Mouse (Mus musculus) ES-E14 (cell line): ENCODE data around the gene Tfap2b. TPM values are rescaled to one million over a fixed set of nuclear protein-coding genes. Genes with fewer than 3 reads are reported as not detected.

ENCODE experiments used
- DNase-seq: peaks from one replicate; pipeline ENCODE4 v3.0.0-alpha.2; 2013; ENCODE audit warnings: low read depth, low spot score
- H3K27ac ChIP-seq: 2 replicates; pipeline ENCODE4 v1.5.1; 2012; ENCODE audit warnings: low read depth, mild to moderate bottlenecking, low read length, moderate library complexity, mixed read lengths; ENCODE audit not compliant: poor library complexity, insufficient read depth, severe bottlenecking
- H3K36me3 ChIP-seq: 2 replicates; pipeline ENCODE4 v1.6.1; 2012; ENCODE audit warnings: mild to moderate bottlenecking, low read length, moderate library complexity, mixed read lengths; ENCODE audit not compliant: control insufficient read depth, poor library complexity, insufficient read depth, severe bottlenecking
- H3K4me1 ChIP-seq, 2 experiments: fragments of 150-350 bp in 1 of 2; sonication (generic) in 1 of 2; 2 replicates each; pipeline ENCODE4 v1.6.1; 2012; ENCODE audit warnings: low read length in 2 of 2, mild to moderate bottlenecking in 1 of 2, mixed read lengths in 1 of 2; ENCODE audit not compliant: control insufficient read depth in 2 of 2, insufficient read depth in 2 of 2, poor library complexity in 1 of 2
- H3K4me3 ChIP-seq, 2 experiments: fragments of 150-350 bp in 1 of 2; sonication (generic) in 1 of 2; 2 replicates each; pipeline ENCODE4 v1.5.1; 2012; ENCODE audit warnings: low read length in 2 of 2, low read depth in 1 of 2, mild to moderate bottlenecking in 1 of 2, mixed read lengths in 1 of 2; ENCODE audit not compliant: insufficient read depth in 1 of 2, poor library complexity in 1 of 2, severe bottlenecking in 1 of 2
- H3K9ac ChIP-seq: 2 replicates; pipeline ENCODE4 v1.6.1; 2012; ENCODE audit warnings: low read depth, mild to moderate bottlenecking, low read length, mixed read lengths; ENCODE audit not compliant: poor library complexity, insufficient read depth, severe bottlenecking
- H3K9me3 ChIP-seq: fragments of 150-350 bp; sonication (generic); 2 replicates; pipeline ENCODE4 v1.6.1; 2012; ENCODE audit warnings: low read depth, mild to moderate bottlenecking, low read length; ENCODE audit not compliant: control insufficient read depth, insufficient read depth
- CHD2 ChIP-seq: IDR thresholded peaks from 2 replicates; pipeline ENCODE4 v1.6.1; 2014; ENCODE audit warnings: mild to moderate bottlenecking, low read depth, low read length, inconsistent platforms
- HCFC1 ChIP-seq: IDR thresholded peaks from 2 replicates; pipeline ENCODE4 v1.6.1; 2012; ENCODE audit warnings: low read length, inconsistent platforms, borderline replicate concordance; ENCODE audit not compliant: insufficient read depth
- MAFK ChIP-seq: IDR thresholded peaks from 2 replicates; pipeline ENCODE4 v1.6.1; 2014; ENCODE audit warnings: mild to moderate bottlenecking, low read depth, low read length, inconsistent platforms; ENCODE audit not compliant: insufficient read depth
- ZC3H11A ChIP-seq: IDR thresholded peaks from 2 replicates; pipeline ENCODE4 v1.6.1; 2012; ENCODE audit warnings: low read depth, mild to moderate bottlenecking, inconsistent platforms, low read length, borderline replicate concordance
- ZNF384 ChIP-seq: IDR thresholded peaks from 2 replicates; pipeline ENCODE4 v1.6.1; 2012; ENCODE audit warnings: low read depth, low read length, inconsistent platforms
- in situ Hi-C, 2 experiments: fragments of 600-800 bp; cut with MboI; formaldehyde crosslinking; loops; one replicate each; pipeline ENCODE4 v1.15.1; 2025; ENCODE audit warnings: low sequenced_read_pairs in 2 of 2, inconsistent platforms in 1 of 2; ENCODE audit not compliant: unreplicated experiment in 2 of 2
- total RNA-seq: library from RNA; depleted of rRNA; stranded (reverse); fragments of 300-350 nt; gene quantifications from 2 replicates; pipeline ENCODE4 v1.2.3, GENCODE M21; 2012

Gene Tfap2b
- total RNA-seq, 1 experiment: not detected

DNA sequence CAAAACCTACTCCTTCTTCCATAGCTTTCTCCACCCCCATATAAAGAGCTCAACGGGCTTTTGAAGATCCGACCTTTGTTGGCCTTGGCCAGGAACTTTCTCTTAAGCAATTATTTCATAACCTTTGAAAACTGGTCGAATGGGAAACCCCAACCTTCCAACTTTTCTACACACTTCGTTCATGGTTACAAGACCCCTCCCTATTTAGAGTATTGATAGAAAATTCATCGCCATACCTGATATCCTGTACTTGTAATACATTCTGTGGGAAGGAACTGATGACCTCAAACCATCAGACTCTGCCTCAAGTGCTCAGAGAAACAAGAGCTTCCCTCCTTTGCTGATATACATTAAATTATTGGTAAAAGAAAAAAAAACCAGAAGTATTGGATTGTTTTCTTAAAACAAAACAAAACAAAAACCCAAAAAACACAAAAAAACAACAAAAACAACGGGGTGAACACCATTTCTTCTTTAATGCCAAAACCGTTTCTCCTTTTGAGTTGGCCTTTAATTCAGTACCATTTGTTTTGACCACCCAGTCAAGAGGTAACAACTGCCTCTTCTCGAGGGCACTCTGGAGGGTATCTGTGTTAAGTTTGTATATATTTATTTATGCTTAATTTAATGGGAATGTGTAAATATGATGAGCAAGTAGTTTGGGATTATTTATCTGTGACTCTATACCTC is 29.2 kb downstream of the Tfap2b start:
- in situ Hi-C loops: no loop called here
- TF ChIP-seq CHD2 (no peak), MAFK (no peak), HCFC1 (no peak), ZNF384 (no peak), ZC3H11A (no peak)

DNA sequence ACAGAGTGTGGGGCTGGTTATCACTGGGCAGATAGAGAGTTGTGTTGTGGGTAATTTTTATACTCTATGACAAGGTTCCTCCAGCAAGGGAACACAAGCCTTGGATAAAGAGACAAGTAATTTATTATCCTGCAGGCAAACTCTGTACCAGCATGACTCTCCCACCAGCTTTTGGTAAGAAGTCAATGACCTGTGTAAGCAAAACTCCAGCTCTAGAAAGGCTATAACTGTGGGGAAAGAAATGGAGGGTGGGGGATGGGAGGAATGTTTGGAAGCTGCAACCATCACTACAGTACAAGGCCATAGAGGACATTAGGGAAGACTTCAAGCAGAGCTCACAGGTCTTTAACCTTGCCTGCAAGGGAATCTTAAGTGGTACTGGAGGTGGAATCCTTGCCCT is 31.3 kb downstream of the Tfap2b start:
- Histone ChIP-seq H3K4me3 (no peak overlapping the region), H3K27ac (no peak overlapping the region), H3K36me3 (no peaks in the 10 kb centered on the region), H3K4me1 (peaks cover 0 to 2% of the 10 kb centered on the region in 2 experiments; a peak in 1 of 4 replicates), H3K9ac (no peak overlapping the region), H3K9me3 (no peaks in the 10 kb centered on the region)
- TF ChIP-seq HCFC1 (no peak), CHD2 (no peak), ZNF384 (no peak), MAFK (no peak), ZC3H11A (no peak)
- in situ Hi-C loops: loop anchor here in 1 of 2 experiments (10.0 kb wide), 1 partner anchor 135 kb away; the partner anchor contains the start of gene Tfap2d
- no peak for DNase-seq

More for the DNA sequence above, 29.2 kb downstream of the Tfap2b start:
- Histone ChIP-seq H3K4me3 (no peak overlapping the region), H3K9ac (no peak overlapping the region), H3K4me1 (peaks cover 0 to 2% of the 10 kb centered on the region in 2 experiments; a peak in 1 of 4 replicates), H3K27ac (no peak overlapping the region), H3K36me3 (no peaks in the 10 kb centered on the region), H3K9me3 (no peaks in the 10 kb centered on the region)
- no peak for DNase-seq

DNA sequence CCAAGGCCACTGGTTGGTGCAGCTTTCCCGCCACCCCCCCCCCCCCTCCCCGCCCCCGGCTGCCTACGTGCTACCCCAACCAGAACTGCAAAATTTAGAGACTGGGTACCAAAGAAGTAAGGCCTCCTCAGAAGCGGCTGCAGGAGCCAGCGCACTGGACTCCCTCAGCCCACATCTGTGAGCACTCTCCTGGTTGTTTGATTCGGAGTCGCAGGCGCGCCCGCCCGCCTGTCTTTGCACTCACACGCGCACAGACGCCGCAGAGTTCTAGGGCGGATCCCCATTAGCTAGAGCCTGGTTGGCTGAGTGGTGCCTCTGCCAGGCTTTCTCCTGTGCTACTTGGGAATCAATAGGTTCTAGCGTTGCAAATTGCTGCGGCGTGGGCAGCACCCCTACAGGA is 32.6 kb downstream of the Tfap2b start:
- TF ChIP-seq ZNF384: no peak
- TF ChIP-seq ZC3H11A: no peak
- TF ChIP-seq HCFC1: no peak
- no peak for TF ChIP-seq MAFK
- no peak for TF ChIP-seq CHD2
- H3K9ac ChIP-seq: no peak overlapping the region
- in situ Hi-C loops: loop anchor here in 1 of 2 experiments (10.0 kb wide), 1 partner anchor 137 kb away; the partner anchor contains the start of gene Tfap2d

DNA sequence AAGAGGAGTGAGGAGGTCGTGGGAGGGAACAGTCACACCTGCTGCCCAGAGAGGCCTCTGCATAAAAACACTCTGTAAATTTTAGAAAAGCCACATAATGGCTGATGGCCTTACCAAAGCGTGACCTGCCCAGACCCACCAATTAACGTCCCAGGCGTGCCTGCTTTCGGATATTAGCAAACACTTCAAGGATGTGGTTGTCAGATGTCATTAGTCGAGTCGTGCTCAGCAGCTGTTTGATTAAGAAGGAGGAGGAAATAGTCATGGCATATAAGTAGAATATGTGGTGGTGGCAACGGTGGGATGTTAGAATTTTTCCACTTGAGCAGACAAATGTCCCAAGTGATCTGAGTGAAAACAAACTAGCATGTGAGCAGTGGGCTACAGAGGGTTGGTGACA is 33.3 kb downstream of the Tfap2b start:
- Histone ChIP-seq H3K27ac (no peak overlapping the region), H3K4me3 (no peak overlapping the region), H3K4me1 (no peaks in the 10 kb centered on the region), H3K36me3 (no peaks in the 10 kb centered on the region), H3K9ac (no peak overlapping the region), H3K9me3 (no peaks in the 10 kb centered on the region)
- DNase-seq: no peak
- in situ Hi-C loops: loop anchor here in 1 of 2 experiments (10.0 kb wide), 1 partner anchor 137 kb away; the partner anchor contains the start of gene Tfap2d
- TF ChIP-seq ZC3H11A: no peak
- TF ChIP-seq HCFC1: no peak
- TF ChIP-seq MAFK: no peak
- no peak for TF ChIP-seq CHD2
- TF ChIP-seq ZNF384: no peak

More for the DNA sequence above, 32.6 kb downstream of the Tfap2b start:
- DNase-seq: peak; percentile 36
- H3K36me3 ChIP-seq: no peaks in the 10 kb centered on the region
- H3K4me3 ChIP-seq: peak overlapping the region; percentile 33 to 34
- peaks cover 0 to 2% of the 10 kb centered on the region in 2 experiments; a peak in 1 of 4 replicates for H3K4me1 ChIP-seq
- no peak overlapping the region for H3K27ac ChIP-seq
- H3K9me3 ChIP-seq: no peaks in the 10 kb centered on the region
